Mouse (Mus musculus) lung, embryonic 15.5 days (tissue): ENCODE results near the gene Sncb. TPM values are rescaled to one million over a fixed set of nuclear protein-coding genes. Genes with fewer than 3 reads are reported as not detected.
A peak's percentile ranks its signal among the peaks of the same experiment; 100 is the strongest.

Experiments used
- ATAC-seq: fragments of 200-750 bp; cut with Nextera tagmentation; 2 replicates; pipeline ENCODE4 v1.8.0; 2017; ENCODE audit warnings: moderate number of reproducible peaks, borderline replicate concordance; ENCODE audit not compliant: low FRiP score, low TSS enrichment; ENCODE audit errors: extremely low read depth
- H3K27ac ChIP-seq: fragments of 300-500 bp; sonication (generic); 2 replicates; pipeline ENCODE4 v1.5.1; 2015; ENCODE audit warnings: moderate library complexity, mild to moderate bottlenecking, inconsistent platforms
- H3K27me3 ChIP-seq: fragments of 300-500 bp; sonication (generic); 2 replicates; pipeline ENCODE4 v1.6.1; 2015; ENCODE audit warnings: inconsistent platforms
- H3K36me3 ChIP-seq: fragments of 300-500 bp; sonication (generic); 2 replicates; pipeline ENCODE4 v1.6.1; 2015; ENCODE audit warnings: inconsistent platforms
- H3K4me1 ChIP-seq: fragments of 300-500 bp; sonication (generic); 2 replicates; pipeline ENCODE4 v1.6.1; 2015; ENCODE audit warnings: inconsistent platforms
- H3K4me2 ChIP-seq: fragments of 300-500 bp; sonication (generic); 2 replicates; pipeline ENCODE4 v1.6.1; 2015; ENCODE audit warnings: inconsistent platforms, mild to moderate bottlenecking, moderate library complexity
- H3K4me3 ChIP-seq: fragments of 300-500 bp; sonication (generic); 2 replicates; pipeline ENCODE4 v1.5.1; 2015; ENCODE audit warnings: mild to moderate bottlenecking, inconsistent platforms
- H3K9ac ChIP-seq: fragments of 300-500 bp; sonication (generic); 2 replicates; pipeline ENCODE4 v1.6.1; 2015; ENCODE audit warnings: inconsistent platforms
- H3K9me3 ChIP-seq: fragments of 300-500 bp; sonication (generic); 2 replicates; pipeline ENCODE4 v1.6.1; 2016; ENCODE audit warnings: inconsistent platforms
- WGBS: fragments of 180-500 bp; shearing (Covaris S2); methylation state at CpG from one replicate; pipeline ENCODE4 v1.1.7; 2015; 5-methylcytosine and 5-hydroxymethylcytosine counted together
- polyA plus RNA-seq: library from polyadenylated mRNA; unstranded; fragments of >200 nt; fragmentation: Nextera tagmentation; extraction: Ambion mirVana; gene quantifications from 2 replicates; pipeline ENCODE4 v1.2.1, GENCODE M21; 2015

Sncb gene
- polyA plus RNA-seq, 1 experiment from 2014 or later: 0.21 TPM

GRCm38 (mm10) chr13:54737488-54738212 lies 28.7 kb downstream of the Sncb start:
- Histone ChIP-seq H3K9ac (no peak overlapping the region; the same call in 1 of the 2 replicates), H3K36me3 (no peaks in the 10 kb centered on the region), H3K27me3 (peaks cover 56% of the 10 kb centered on the region), H3K4me3 (peak overlapping the region; percentile 39), H3K27ac (no peak overlapping the region), H3K9me3 (no peaks in the 10 kb centered on the region), H3K4me2 (peak overlapping the region; percentile 67), H3K4me1 (peaks cover 7% of the 10 kb centered on the region)
- under 1% methylated on average over 83 of the region's 87 CpGs for WGBS
- ATAC-seq: no peak

GRCm38 (mm10) chr13:54736931-54737330 lies 29.5 kb downstream of the Sncb start:
- H3K4me1 ChIP-seq: peaks cover 7% of the 10 kb centered on the region
- H3K27me3 ChIP-seq: peaks cover 50% of the 10 kb centered on the region
- H3K27ac ChIP-seq: no peak overlapping the region
- no peaks in the 10 kb centered on the region for H3K36me3 ChIP-seq
- no peaks in the 10 kb centered on the region for H3K9me3 ChIP-seq
- no peak for ATAC-seq
- 14% methylated on average over 3 of the region's 3 CpGs for WGBS
- peak overlapping the region; percentile 39; the same call in 1 of the 2 replicates for H3K4me3 ChIP-seq
- H3K9ac ChIP-seq: no peak overlapping the region
- no peak overlapping the region for H3K4me2 ChIP-seq

- H3K36me3 ChIP-seq: no peaks in the 10 kb centered on the region
- no peak overlapping the region for H3K4me3 ChIP-seq
- H3K9me3 ChIP-seq: no peaks in the 10 kb centered on the region
- no peaks in the 10 kb centered on the region for H3K27me3 ChIP-seq
- no peak for ATAC-seq
- H3K9ac ChIP-seq: no peak overlapping the region
- no peak overlapping the region for H3K27ac ChIP-seq
- WGBS: 53% methylated on average over 11 of the region's 11 CpGs
- H3K4me1 ChIP-seq: no peaks in the 10 kb centered on the region
- H3K4me2 ChIP-seq: no peak overlapping the region
Measured at GRCm38 (mm10) chr13:54726131-54726530, 40.3 kb downstream of the Sncb start.

- no peak overlapping the region for H3K27ac ChIP-seq
- WGBS: 83% methylated on average over 3 of the region's 3 CpGs
- H3K9ac ChIP-seq: no peak overlapping the region
- no peak overlapping the region for H3K4me3 ChIP-seq
- no peak for ATAC-seq
- H3K4me2 ChIP-seq: no peak overlapping the region
- no peaks in the 10 kb centered on the region for H3K9me3 ChIP-seq
- no peaks in the 10 kb centered on the region for H3K4me1 ChIP-seq
- no peaks in the 10 kb centered on the region for H3K36me3 ChIP-seq
- no peaks in the 10 kb centered on the region for H3K27me3 ChIP-seq
Measured at GRCm38 (mm10) chr13:54723143-54723542, 43.3 kb downstream of the Sncb start.

GRCm38 (mm10) chr13:54716916-54717315 lies 49.5 kb downstream of the Sncb start:
- Histone ChIP-seq H3K27ac (no peak overlapping the region), H3K4me3 (no peak overlapping the region), H3K9me3 (no peaks in the 10 kb centered on the region), H3K9ac (no peak overlapping the region), H3K27me3 (no peaks in the 10 kb centered on the region), H3K36me3 (no peaks in the 10 kb centered on the region), H3K4me2 (no peak overlapping the region), H3K4me1 (no peaks in the 10 kb centered on the region)
- 2% methylated on average over 5 of the region's 5 CpGs for WGBS
- no peak for ATAC-seq

- 64% methylated on average over 10 of the region's 10 CpGs for WGBS
- no peak overlapping the region for H3K4me2 ChIP-seq
- no peaks in the 10 kb centered on the region for H3K36me3 ChIP-seq
- no peak overlapping the region for H3K9ac ChIP-seq
- no peak overlapping the region for H3K27ac ChIP-seq
- no peaks in the 10 kb centered on the region for H3K27me3 ChIP-seq
- H3K9me3 ChIP-seq: no peaks in the 10 kb centered on the region
- ATAC-seq: no peak
- no peaks in the 10 kb centered on the region for H3K4me1 ChIP-seq
- H3K4me3 ChIP-seq: no peak overlapping the region
Measured at GRCm38 (mm10) chr13:54714996-54715395, 51.4 kb downstream of the Sncb start.

- no peaks in the 10 kb centered on the region for H3K36me3 ChIP-seq
- WGBS: 39% methylated on average over 4 of the region's 4 CpGs
- H3K9ac ChIP-seq: no peak overlapping the region
- H3K27ac ChIP-seq: no peak overlapping the region
- ATAC-seq: no peak
- no peaks in the 10 kb centered on the region for H3K9me3 ChIP-seq
- H3K4me1 ChIP-seq: no peaks in the 10 kb centered on the region
- H3K4me2 ChIP-seq: no peak overlapping the region
- H3K4me3 ChIP-seq: no peak overlapping the region
- H3K27me3 ChIP-seq: no peaks in the 10 kb centered on the region
Measured at GRCm38 (mm10) chr13:54714393-54714792, 52.0 kb downstream of the Sncb start.

- no peaks in the 10 kb centered on the region for H3K27me3 ChIP-seq
- no peaks in the 10 kb centered on the region for H3K9me3 ChIP-seq
- H3K36me3 ChIP-seq: no peaks in the 10 kb centered on the region
- WGBS: 69% methylated on average over 3 of the region's 3 CpGs
- no peak overlapping the region for H3K27ac ChIP-seq
- H3K9ac ChIP-seq: no peak overlapping the region
- no peaks in the 10 kb centered on the region for H3K4me1 ChIP-seq
- no peak overlapping the region for H3K4me2 ChIP-seq
- ATAC-seq: no peak
- H3K4me3 ChIP-seq: no peak overlapping the region
Measured at GRCm38 (mm10) chr13:54710866-54711265, 55.5 kb downstream of the Sncb start.

Other genes starting within 250 kb of the Sncb start
- gene 4833439L19Rik, start 201.2 kb downstream of the Sncb start, polyA plus RNA-seq: 126 and 127 TPM in 2 replicates
- gene Arl10, start 191.6 kb downstream of the Sncb start, polyA plus RNA-seq: 27.7 and 30.9 TPM in 2 replicates
- gene Nop16, start 176.5 kb downstream of the Sncb start, polyA plus RNA-seq: 78.2 and 78.8 TPM in 2 replicates
- gene Higd2a, start 176.4 kb downstream of the Sncb start, polyA plus RNA-seq: 170 and 188 TPM in 2 replicates
- 43.2 and 45.1 TPM in 2 replicates for gene Cltb, start 155.3 kb downstream of the Sncb start, polyA plus RNA-seq
- 72.7 and 82.9 TPM in 2 replicates for gene Faf2, start 144.8 kb downstream of the Sncb start, polyA plus RNA-seq
- 52.2 and 53.0 TPM in 2 replicates for gene Rnf44, start 72.7 kb downstream of the Sncb start, polyA plus RNA-seq
- 0.10 and 0.13 TPM in 2 replicates for gene Cdhr2, start 65.1 kb downstream of the Sncb start, polyA plus RNA-seq
- 0.24 and 0.42 TPM in 2 replicates for gene Gprin1, start 16.7 kb downstream of the Sncb start, polyA plus RNA-seq
- gene Eif4e1b, start 17.4 kb upstream of the Sncb start, polyA plus RNA-seq: not detected in 2 replicates
- 17.0 and 18.1 TPM in 2 replicates for gene Tspan17, start 22.8 kb upstream of the Sncb start, polyA plus RNA-seq
- gene Unc5a, start 182.8 kb upstream of the Sncb start, polyA plus RNA-seq: 4.2 and 5.0 TPM in 2 replicates